Mouse (Mus musculus) liver, embryonic 12.5 days (tissue): Measurements from ENCODE around the gene Olfr1252. TPM values are rescaled to one million over a fixed set of nuclear protein-coding genes. Genes with fewer than 3 reads are reported as not detected.

Experiments
- ATAC-seq: fragments of 200-750 bp; cut with Nextera tagmentation; 2 replicates; pipeline ENCODE4 v1.8.0; 2017; ENCODE audit warnings: moderate number of reproducible peaks, mild to moderate bottlenecking, moderate library complexity
- H3K27ac ChIP-seq: fragments of 300-500 bp; sonication (generic); 2 replicates; pipeline ENCODE4 v1.5.1; 2016; ENCODE audit warnings: mild to moderate bottlenecking
- H3K27me3 ChIP-seq: fragments of 300-500 bp; sonication (generic); replicated peaks from 2 replicates; pipeline ENCODE4 v1.6.1; 2016; ENCODE audit warnings: mild to moderate bottlenecking, moderate library complexity
- H3K36me3 ChIP-seq: fragments of 300-500 bp; sonication (generic); 2 replicates; pipeline ENCODE4 v1.6.1; 2016; ENCODE audit warnings: mild to moderate bottlenecking, moderate library complexity
- H3K4me1 ChIP-seq: fragments of 300-500 bp; sonication (generic); 2 replicates; pipeline ENCODE4 v1.6.1; 2016
- H3K4me2 ChIP-seq: fragments of 300-500 bp; sonication (generic); 2 replicates; pipeline ENCODE4 v1.6.1; 2016; ENCODE audit warnings: mild to moderate bottlenecking, moderate library complexity
- H3K4me3 ChIP-seq: fragments of 300-500 bp; sonication (generic); 2 replicates; pipeline ENCODE4 v1.5.1; 2016; ENCODE audit warnings: mild to moderate bottlenecking, moderate library complexity
- H3K9ac ChIP-seq: fragments of 300-500 bp; sonication (generic); 2 replicates; pipeline ENCODE4 v1.6.1; 2016; ENCODE audit warnings: mild to moderate bottlenecking, moderate library complexity
- H3K9me3 ChIP-seq: fragments of 300-500 bp; sonication (generic); replicated peaks from 2 replicates; pipeline ENCODE4 v1.6.1; 2016; ENCODE audit warnings: mild to moderate bottlenecking, moderate library complexity
- WGBS: fragments of 180-500 bp; shearing (Covaris S2); methylation state at CpG from one replicate; pipeline ENCODE4 v1.1.7; 2016; ENCODE audit not compliant: insufficient replicate concordance; 5-methylcytosine and 5-hydroxymethylcytosine counted together
- polyA plus RNA-seq: library from polyadenylated mRNA; unstranded; fragments of >200 nt; fragmentation: Nextera tagmentation; extraction: Ambion mirVana; gene quantifications from 2 replicates; pipeline ENCODE4 v1.2.1, GENCODE M21; 2016

Gene Olfr1252
- not detected in 2 replicates for polyA plus RNA-seq

DNA sequence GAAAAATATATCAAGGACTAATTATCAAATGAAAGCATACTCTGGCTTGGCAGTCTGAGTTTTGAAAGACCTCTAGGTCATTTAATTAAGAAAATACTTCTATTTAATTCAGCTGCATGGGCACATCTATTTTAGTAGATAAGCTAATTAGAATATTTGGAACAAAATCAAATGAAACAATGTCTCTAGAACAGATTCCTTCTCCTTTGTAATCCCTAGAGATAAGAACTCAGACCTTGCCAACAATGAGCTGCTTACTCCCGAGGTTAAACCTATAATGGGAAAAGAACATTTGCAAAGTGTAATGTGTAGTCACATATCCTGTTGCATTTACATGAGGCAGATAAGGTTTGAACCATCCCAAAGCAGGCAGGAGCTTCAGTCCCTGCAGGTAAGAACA, at the start of gene Olfr1252:
Gene Olfr1252 (minus strand): TSS at position 101 of the 400 bp plus-strand sequence.
- 30% methylated on average over 1 of the region's 1 CpGs for WGBS
- H3K27ac ChIP-seq, result no peak within 1 kb of the TSS

GRCm38 (mm10) chr2:89756990-89757389, 32.2 kb upstream of the Olfr1252 start, which contains the start of gene Olfr1253:
Gene Olfr1253, minus strand, starts transcription at chr2:89757090.
- no peak within 1 kb of the TSS for H3K4me3 ChIP-seq
- H3K9me3 ChIP-seq, result no peaks in the 10 kb centered on the region
- no peaks in the 10 kb centered on the region for H3K36me3 ChIP-seq
- H3K4me2 ChIP-seq, result no peak within 1 kb of the TSS
- H3K27me3 ChIP-seq, result no peaks in the 10 kb centered on the region
- 64% methylated on average over 1 of the region's 1 CpGs for WGBS
- no peak for ATAC-seq
- H3K9ac ChIP-seq, result no peak within 1 kb of the TSS
- H3K4me1 ChIP-seq, result no peaks in the 10 kb centered on the region
- H3K27ac ChIP-seq, result no peak within 1 kb of the TSS

More for the DNA sequence above, at the start of gene Olfr1252:
- no peaks in the 10 kb centered on the region for H3K36me3 ChIP-seq
- no peaks in the 10 kb centered on the region for H3K4me1 ChIP-seq
- H3K9ac ChIP-seq, result no peak within 1 kb of the TSS
- no peak for ATAC-seq
- no peaks in the 10 kb centered on the region for H3K27me3 ChIP-seq
- no peak within 1 kb of the TSS for H3K4me3 ChIP-seq
- H3K4me2 ChIP-seq, result no peak within 1 kb of the TSS
- H3K9me3 ChIP-seq, result no peaks in the 10 kb centered on the region

DNA sequence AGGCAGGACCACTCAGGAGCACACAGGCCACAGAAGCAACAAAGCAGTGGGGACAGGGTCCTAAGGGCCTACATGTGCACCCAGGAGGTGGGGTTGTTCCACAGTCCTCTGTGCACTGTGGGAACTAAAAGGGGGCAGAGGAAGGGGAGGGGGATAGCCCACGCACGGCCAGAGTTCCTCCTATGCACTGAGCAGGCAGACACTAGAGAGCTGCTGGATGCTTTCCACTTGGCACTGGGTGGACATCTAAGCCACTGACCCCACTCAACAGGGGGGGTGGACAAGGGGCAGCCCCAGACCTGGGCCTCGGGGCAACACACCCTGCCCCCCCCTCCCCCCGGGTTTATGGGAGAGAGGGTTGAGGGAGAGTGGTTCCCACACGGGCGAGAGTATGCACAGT, 32.8 kb downstream of the Olfr1252 start:
- no peak for ATAC-seq
- WGBS, result 75% methylated on average over 6 of the region's 6 CpGs
- Histone ChIP-seq H3K36me3 (no peaks in the 10 kb centered on the region), H3K9ac (no peak overlapping the region), H3K4me1 (no peaks in the 10 kb centered on the region), H3K27ac (no peak overlapping the region), H3K4me3 (no peak overlapping the region), H3K27me3 (no peaks in the 10 kb centered on the region), H3K9me3 (0 out of 2 replicates have a peak, but pooled peaks cover 5% of the 10 kb centered on the region), H3K4me2 (no peak overlapping the region)

DNA sequence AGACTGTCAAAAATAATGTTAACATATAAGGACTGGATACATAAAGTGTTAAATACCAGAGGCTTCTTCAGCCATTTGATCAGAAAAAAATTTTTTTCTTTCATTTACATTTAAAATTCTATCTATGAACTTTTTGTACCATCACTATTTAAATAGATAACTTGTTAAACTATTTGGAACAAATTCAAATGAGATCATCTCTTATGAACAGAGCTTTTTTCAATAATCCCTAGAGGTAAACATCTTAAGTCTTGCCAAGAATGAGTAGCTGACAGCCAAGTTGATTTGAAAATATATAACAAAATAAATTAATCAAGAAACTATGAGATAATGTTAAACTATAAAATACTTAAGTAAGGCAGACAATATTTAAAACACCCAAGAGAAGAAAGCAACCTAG, 53.0 kb downstream of the Olfr1252 start, which contains the start of gene Olfr1251:
Gene Olfr1251 (minus strand): TSS at position 101 of the 400 bp plus-strand sequence.
- ATAC-seq, result no peak
- H3K9me3 ChIP-seq, result no peaks in the 10 kb centered on the region
- H3K4me1 ChIP-seq, result no peaks in the 10 kb centered on the region
- H3K27ac ChIP-seq, result no peak within 1 kb of the TSS
- H3K27me3 ChIP-seq, result no peaks in the 10 kb centered on the region
- no peaks in the 10 kb centered on the region for H3K36me3 ChIP-seq
- H3K4me3 ChIP-seq, result no peak within 1 kb of the TSS
- no peak within 1 kb of the TSS for H3K9ac ChIP-seq
- no peak within 1 kb of the TSS for H3K4me2 ChIP-seq

Other genes starting within 250 kb of the Olfr1252 start
- gene Olfr1241, start 237.9 kb downstream of the Olfr1252 start, polyA plus RNA-seq, result not detected in 2 replicates
- not detected in 2 replicates for gene Olfr1242, start 226.7 kb downstream of the Olfr1252 start, polyA plus RNA-seq
- gene Olfr1243, start 193.5 kb downstream of the Olfr1252 start, polyA plus RNA-seq, result not detected in 2 replicates
- gene Olfr1245, start 146.6 kb downstream of the Olfr1252 start, polyA plus RNA-seq, result not detected in 2 replicates
- gene Olfr1246, start 131.9 kb downstream of the Olfr1252 start, polyA plus RNA-seq, result not detected in 2 replicates
- not detected in 2 replicates for gene Olfr1247, start 110.9 kb downstream of the Olfr1252 start, polyA plus RNA-seq
- not detected in 2 replicates for gene Olfr1248, start 106.8 kb downstream of the Olfr1252 start, polyA plus RNA-seq
- gene Olfr1249, start 90.0 kb downstream of the Olfr1252 start, polyA plus RNA-seq, result not detected in 2 replicates
- gene Olfr1250, start 63.5 kb downstream of the Olfr1252 start, polyA plus RNA-seq, result not detected in 2 replicates
- not detected in 2 replicates for gene Olfr1251, start 53.1 kb downstream of the Olfr1252 start, polyA plus RNA-seq
- gene Olfr1253, start 32.1 kb upstream of the Olfr1252 start, polyA plus RNA-seq, result not detected in 2 replicates
- gene Olfr1254, start 68.6 kb upstream of the Olfr1252 start, polyA plus RNA-seq, result not detected in 2 replicates
- not detected in 2 replicates for gene Olfr1255, start 87.0 kb upstream of the Olfr1252 start, polyA plus RNA-seq
- gene Olfr1256, start 116.5 kb upstream of the Olfr1252 start, polyA plus RNA-seq, result not detected in 2 replicates
- not detected in 2 replicates for gene Olfr48, start 123.2 kb upstream of the Olfr1252 start, polyA plus RNA-seq
- gene Olfr1257, start 153.4 kb upstream of the Olfr1252 start, polyA plus RNA-seq, result not detected in 2 replicates
- gene Olfr1258, start 202.3 kb upstream of the Olfr1252 start, polyA plus RNA-seq, result not detected in 2 replicates
- gene Olfr1259, start 223.7 kb upstream of the Olfr1252 start, polyA plus RNA-seq, result not detected in 2 replicates
- not detected in 2 replicates for gene Olfr1260, start 249.3 kb upstream of the Olfr1252 start, polyA plus RNA-seq